Mouse (Mus musculus) midbrain, embryonic 14.5 days (tissue): ENCODE results near the gene Timd2. TPM values are rescaled to one million over a fixed set of nuclear protein-coding genes. Genes with fewer than 3 reads are reported as not detected.
"Not testable (repeated sequence)": the region's sequence is repeated elsewhere in the genome, so short reads cannot be mapped to it uniquely, and the experiment has no call there.

Experiments
- ATAC-seq: fragments of 200-750 bp; cut with Nextera tagmentation; 2 replicates; pipeline ENCODE4 v1.8.0; 2017; ENCODE audit warnings: moderate number of reproducible peaks, moderate library complexity; ENCODE audit not compliant: low FRiP score, low TSS enrichment
- DNase-seq: peaks from one replicate; pipeline ENCODE4 v3.0.0-alpha.2; 2015
- H3K27ac ChIP-seq: fragments of 300-500 bp; sonication (generic); replicated peaks from 2 replicates; pipeline ENCODE4 v1.5.1; 2014; ENCODE audit warnings: mild to moderate bottlenecking, low read depth, low read length, moderate library complexity
- H3K27me3 ChIP-seq: fragments of 300-500 bp; sonication (generic); 2 replicates; pipeline ENCODE4 v1.6.1; 2014; ENCODE audit warnings: low read length, control low read depth, mixed read lengths; ENCODE audit not compliant: control insufficient read depth, insufficient read depth
- H3K36me3 ChIP-seq: fragments of 300-500 bp; sonication (generic); 2 replicates; pipeline ENCODE4 v1.6.1; 2014; ENCODE audit warnings: low read length, control low read depth; ENCODE audit not compliant: control insufficient read depth, insufficient read depth
- H3K4me1 ChIP-seq: fragments of 300-500 bp; sonication (generic); 2 replicates; pipeline ENCODE4 v1.6.1; 2014; ENCODE audit warnings: mild to moderate bottlenecking, antibody characterized with exemption, low read length, control low read depth; ENCODE audit not compliant: control insufficient read depth, insufficient read depth
- H3K4me2 ChIP-seq: fragments of 300-500 bp; sonication (generic); 2 replicates; pipeline ENCODE4 v1.6.1; 2014; ENCODE audit warnings: mild to moderate bottlenecking, low read length, moderate library complexity
- H3K4me3 ChIP-seq: fragments of 300-500 bp; sonication (generic); replicated peaks from 2 replicates; pipeline ENCODE4 v1.5.1; 2014; ENCODE audit warnings: low read depth, low read length
- H3K9ac ChIP-seq: fragments of 300-500 bp; sonication (generic); replicated peaks from 2 replicates; pipeline ENCODE4 v1.6.1; 2014; ENCODE audit warnings: mild to moderate bottlenecking, low read length, moderate library complexity
- H3K9me3 ChIP-seq: fragments of 300-500 bp; sonication (generic); 2 replicates; pipeline ENCODE4 v1.6.1; 2016; ENCODE audit warnings: low read length, control low read depth, mixed read lengths; ENCODE audit not compliant: control insufficient read depth
- WGBS: fragments of 180-500 bp; shearing (Covaris S2); extraction: QIAGEN DNeasy Blood & Tissue Kit; methylation state at CpG from one replicate; pipeline ENCODE4 v1.1.7; 2014; 5-methylcytosine and 5-hydroxymethylcytosine counted together
- polyA plus RNA-seq: library from polyadenylated mRNA; unstranded; fragments of >200 nt; fragmentation: Nextera tagmentation; extraction: Ambion mirVana; gene quantifications from 2 replicates; pipeline ENCODE4 v1.2.1, GENCODE M21; 2014

The Timd2 gene
- polyA plus RNA-seq, 1 experiment from 2014 or later, result 0.17 TPM

- H3K9me3 ChIP-seq, H3K27me3 ChIP-seq, ATAC-seq, H3K27ac ChIP-seq, H3K9ac ChIP-seq, H3K4me1 ChIP-seq, DNase-seq, H3K4me3 ChIP-seq, H3K36me3 ChIP-seq, H3K4me2 ChIP-seq: not testable (repeated sequence)
- 77% methylated on average over 4 of the region's 4 CpGs for WGBS
Observed at GRCm38 (mm10) chr11:46635516-46635915, 71.3 kb downstream of the Timd2 start.

GRCm38 (mm10) chr11:46631635-46632034, 75.2 kb downstream of the Timd2 start:
- H3K4me3 ChIP-seq, result no peak overlapping the region
- no peak overlapping the region for H3K27ac ChIP-seq
- no peak overlapping the region for H3K4me2 ChIP-seq
- ATAC-seq (peak; percentile 67), DNase-seq (peak; percentile 76)
- 31% methylated on average over 3 of the region's 3 CpGs for WGBS
- H3K27me3 ChIP-seq, result no peaks in the 10 kb centered on the region
- no peaks in the 10 kb centered on the region for H3K9me3 ChIP-seq
- no peak overlapping the region for H3K9ac ChIP-seq
- H3K4me1 ChIP-seq, result no peaks in the 10 kb centered on the region
- no peaks in the 10 kb centered on the region for H3K36me3 ChIP-seq

GRCm38 (mm10) chr11:46629211-46629795, 77.6 kb downstream of the Timd2 start, which contains the start of gene Dppa1:
Dppa1 (minus strand) TSS chr11:46629261.
- no peak within 1 kb of the TSS for H3K9ac ChIP-seq
- H3K4me3 ChIP-seq, result no peak within 1 kb of the TSS
- no peaks in the 10 kb centered on the region for H3K27me3 ChIP-seq
- WGBS, result 88% methylated on average over 2 of the region's 2 CpGs
- no peaks in the 10 kb centered on the region for H3K9me3 ChIP-seq
- DNase-seq (no peak), ATAC-seq (no peak)
- H3K4me1 ChIP-seq, result no peaks in the 10 kb centered on the region
- H3K36me3 ChIP-seq, result no peaks in the 10 kb centered on the region
- H3K4me2 ChIP-seq, result no peak within 1 kb of the TSS
- no peak within 1 kb of the TSS for H3K27ac ChIP-seq

GRCm38 (mm10) chr11:46620414-46621168, 86.3 kb downstream of the Timd2 start:
- no peak overlapping the region for H3K4me2 ChIP-seq
- H3K36me3 ChIP-seq, result no peaks in the 10 kb centered on the region
- H3K27me3 ChIP-seq, result no peaks in the 10 kb centered on the region
- 71% methylated on average over 7 of the region's 7 CpGs for WGBS
- H3K27ac ChIP-seq, result no peak overlapping the region
- no peak overlapping the region for H3K4me3 ChIP-seq
- no peak for DNase-seq
- no peaks in the 10 kb centered on the region for H3K4me1 ChIP-seq
- no peak for ATAC-seq
- H3K9ac ChIP-seq, result no peak overlapping the region
- no peaks in the 10 kb centered on the region for H3K9me3 ChIP-seq

- H3K27me3 ChIP-seq, result no peaks in the 10 kb centered on the region
- no peak overlapping the region for H3K4me2 ChIP-seq
- no peaks in the 10 kb centered on the region for H3K9me3 ChIP-seq
- H3K36me3 ChIP-seq, result no peaks in the 10 kb centered on the region
- no peak overlapping the region for H3K4me3 ChIP-seq
- DNase-seq (peak; percentile 2), ATAC-seq (no peak)
- no peak overlapping the region for H3K9ac ChIP-seq
- no peaks in the 10 kb centered on the region for H3K4me1 ChIP-seq
- WGBS, result 88% methylated on average over 1 of the region's 1 CpGs
- H3K27ac ChIP-seq, result no peak overlapping the region
Observed at GRCm38 (mm10) chr11:46619929-46620328, 86.9 kb downstream of the Timd2 start.

Other genes starting within 250 kb of the Timd2 start
- not detected in 2 replicates for gene Gm12169, start 182.8 kb downstream of the Timd2 start, polyA plus RNA-seq
- not detected in 2 replicates for gene BC053393, start 135.5 kb downstream of the Timd2 start, polyA plus RNA-seq
- gene Dppa1, start 77.8 kb downstream of the Timd2 start, polyA plus RNA-seq, result not detected in 2 replicates
- not detected in 2 replicates for gene Havcr1, start 28.0 kb upstream of the Timd2 start, polyA plus RNA-seq
- gene Timd4, start 103.7 kb upstream of the Timd2 start, polyA plus RNA-seq, result 0.13 TPM in 1 of 2 replicates, not detected in the other